Mouse (Mus musculus) brain, embryonic 18.5 days (tissue): ENCODE results near the gene Adtrp.

ENCODE experiments used
- DNase-seq: peaks from one replicate; pipeline ENCODE4 v3.0.0-alpha.2; 2012; ENCODE audit warnings: low read depth, low spot score

Adtrp gene

GRCm38 (mm10) chr13:41847516-41848126 lies at the start of gene Adtrp:
Gene Adtrp (minus strand): TSS chr13:41847684.
- no peak for DNase-seq

GRCm38 (mm10) chr13:41892016-41892415 lies 44.5 kb upstream of the Adtrp start:
- no peak for DNase-seq

GRCm38 (mm10) chr13:41890618-41891017 lies 43.1 kb upstream of the Adtrp start:
- no peak for DNase-seq

DNA sequence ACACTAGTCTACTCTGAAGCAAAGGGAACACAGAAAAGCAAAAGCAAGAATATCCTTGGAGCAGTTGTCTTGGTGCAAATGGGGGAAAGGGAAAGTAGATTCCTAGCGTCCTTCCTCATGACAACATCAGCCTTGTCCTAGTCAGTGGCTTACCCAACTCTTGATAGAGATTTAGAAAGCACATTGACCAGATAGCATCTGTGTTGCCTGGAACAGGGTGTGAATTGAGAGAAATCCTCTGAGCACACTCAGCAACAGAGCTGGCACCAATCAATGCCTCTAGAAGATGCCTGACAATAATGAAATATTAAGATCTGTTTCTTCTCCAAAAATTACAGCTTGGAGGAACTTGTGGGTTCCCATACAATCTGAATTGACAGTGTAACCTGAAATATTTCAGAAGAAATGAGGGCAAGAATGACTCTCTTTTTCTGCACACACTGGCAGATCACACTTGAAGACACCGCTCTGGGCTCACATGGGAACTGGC lies 42.7 kb upstream of the Adtrp start:
- DNase-seq, result no peak

DNA sequence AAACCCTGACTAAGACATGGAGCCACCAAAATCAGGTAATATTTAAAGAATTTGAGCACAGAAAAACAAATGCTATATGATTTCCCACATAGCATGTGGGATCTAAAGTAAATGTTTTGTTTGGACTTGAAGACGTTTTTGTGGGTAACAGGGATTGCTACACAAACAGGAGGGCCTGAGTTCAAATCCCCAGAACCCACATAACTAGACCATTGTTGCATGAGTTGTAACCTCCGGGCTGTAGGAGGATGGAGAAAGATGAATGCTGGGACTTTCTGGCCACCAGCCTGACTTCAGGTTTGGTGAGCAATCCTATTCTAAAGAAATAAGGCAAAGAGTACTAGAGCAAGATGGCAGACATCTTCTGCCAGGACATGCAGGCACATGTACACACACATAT lies 41.2 kb upstream of the Adtrp start:
- no peak for DNase-seq

DNA sequence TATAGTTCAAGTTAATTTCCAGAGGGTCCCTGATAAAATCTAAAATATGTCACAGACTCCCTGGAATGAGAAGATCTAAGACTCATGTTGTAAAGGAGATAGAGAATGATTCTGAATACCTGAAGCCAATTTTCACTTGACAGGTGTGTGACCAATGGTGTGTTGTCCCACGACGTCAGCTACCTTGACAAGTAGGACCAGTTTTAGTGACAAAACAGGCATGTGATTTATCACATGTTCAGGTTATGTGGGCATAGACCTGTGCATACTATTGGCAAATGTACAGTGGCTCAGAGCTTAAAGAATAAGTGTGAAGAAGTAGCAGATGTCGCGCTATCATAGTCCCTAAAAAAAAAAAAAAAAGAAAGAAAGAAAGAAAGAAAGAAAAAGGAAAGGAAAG lies 38.6 kb upstream of the Adtrp start:
- no peak for DNase-seq

- no peak for DNase-seq
Observed at GRCm38 (mm10) chr13:41883665-41884291, 36.3 kb upstream of the Adtrp start.

DNA sequence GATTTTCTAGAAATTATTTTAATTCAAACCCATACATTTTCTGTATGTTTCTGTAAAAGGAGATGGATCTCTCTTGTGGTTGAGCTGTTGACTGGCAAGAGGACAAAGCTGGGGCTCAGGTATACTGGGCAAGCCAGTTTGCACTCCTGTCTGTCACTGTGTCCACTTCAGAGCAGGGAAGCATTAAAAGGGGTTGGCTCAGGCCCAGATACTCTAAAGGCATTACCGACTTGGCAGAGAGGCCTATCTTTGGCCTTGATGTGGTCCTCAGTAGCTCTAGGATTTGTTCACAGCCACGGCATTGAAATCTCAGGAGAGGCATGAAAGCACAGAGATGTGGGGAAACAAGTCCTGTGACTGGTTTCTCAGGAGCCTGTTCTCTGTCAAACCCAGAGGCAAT lies 33.7 kb upstream of the Adtrp start:
- no peak for DNase-seq

DNA sequence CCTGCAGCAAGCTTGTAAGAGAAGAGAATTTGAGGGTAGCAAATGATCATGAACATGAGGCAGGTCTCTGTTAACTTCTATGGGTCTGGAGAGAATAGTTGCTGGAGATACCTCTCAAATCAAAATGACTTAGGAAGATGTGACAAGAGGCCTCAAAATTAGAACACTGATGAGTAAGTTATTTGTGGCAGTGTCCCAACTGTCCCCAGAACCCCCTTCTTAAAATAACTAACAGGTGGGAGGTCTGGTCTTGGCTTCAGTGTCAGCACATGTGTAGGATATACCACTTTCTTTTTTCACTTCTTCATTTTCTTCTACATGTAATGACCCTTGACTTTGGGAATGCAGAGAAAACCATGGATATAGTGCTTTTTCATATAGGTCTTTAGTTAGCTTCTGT lies 33.0 kb upstream of the Adtrp start:
- no peak for DNase-seq

- DNase-seq, result no peak
Observed at GRCm38 (mm10) chr13:41872686-41873085, 25.2 kb upstream of the Adtrp start.

GRCm38 (mm10) chr13:41872161-41872562 lies 24.7 kb upstream of the Adtrp start:
- DNase-seq, result no peak

DNA sequence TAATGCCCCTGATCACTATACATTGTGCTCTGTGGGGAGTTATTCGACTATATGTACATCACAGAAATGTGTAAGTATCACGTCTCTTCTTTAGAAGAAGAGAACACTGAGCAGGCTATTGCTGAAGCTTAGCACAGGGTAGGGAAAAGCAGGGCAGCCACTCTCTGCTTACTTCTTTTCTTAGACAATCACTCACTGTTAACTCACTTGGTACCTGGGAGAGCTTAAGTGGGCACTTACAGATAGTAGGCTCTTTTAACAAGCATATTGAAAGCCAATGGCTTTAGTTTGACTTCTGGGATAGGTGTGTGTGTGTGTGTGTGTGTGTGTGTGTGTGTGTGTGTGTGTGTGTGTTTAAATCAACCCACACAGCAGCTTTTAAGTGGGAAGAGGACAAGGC lies 20.0 kb upstream of the Adtrp start:
- DNase-seq, result no peak

- no peak for DNase-seq
Observed at GRCm38 (mm10) chr13:41865575-41865974, 18.1 kb upstream of the Adtrp start.

DNA sequence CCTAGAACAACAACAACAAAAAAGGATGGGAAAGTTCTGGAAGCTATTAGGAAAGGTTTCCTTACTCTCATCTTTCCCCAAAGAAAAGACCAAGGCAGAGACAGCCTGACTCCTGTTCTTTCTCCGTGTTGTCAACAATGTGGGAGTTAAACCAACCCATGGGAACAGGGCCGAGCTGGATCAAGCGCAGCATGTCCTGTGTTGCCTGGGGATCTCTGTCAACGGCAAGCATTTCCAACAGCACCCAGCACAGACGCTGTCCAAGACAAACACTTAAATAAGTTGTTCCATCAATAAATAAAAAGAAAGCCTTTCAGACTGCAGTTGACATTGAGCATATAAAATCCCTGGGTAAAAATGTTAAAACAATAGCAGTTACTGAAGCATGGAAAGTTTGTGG lies 17.6 kb upstream of the Adtrp start:
- no peak for DNase-seq

DNA sequence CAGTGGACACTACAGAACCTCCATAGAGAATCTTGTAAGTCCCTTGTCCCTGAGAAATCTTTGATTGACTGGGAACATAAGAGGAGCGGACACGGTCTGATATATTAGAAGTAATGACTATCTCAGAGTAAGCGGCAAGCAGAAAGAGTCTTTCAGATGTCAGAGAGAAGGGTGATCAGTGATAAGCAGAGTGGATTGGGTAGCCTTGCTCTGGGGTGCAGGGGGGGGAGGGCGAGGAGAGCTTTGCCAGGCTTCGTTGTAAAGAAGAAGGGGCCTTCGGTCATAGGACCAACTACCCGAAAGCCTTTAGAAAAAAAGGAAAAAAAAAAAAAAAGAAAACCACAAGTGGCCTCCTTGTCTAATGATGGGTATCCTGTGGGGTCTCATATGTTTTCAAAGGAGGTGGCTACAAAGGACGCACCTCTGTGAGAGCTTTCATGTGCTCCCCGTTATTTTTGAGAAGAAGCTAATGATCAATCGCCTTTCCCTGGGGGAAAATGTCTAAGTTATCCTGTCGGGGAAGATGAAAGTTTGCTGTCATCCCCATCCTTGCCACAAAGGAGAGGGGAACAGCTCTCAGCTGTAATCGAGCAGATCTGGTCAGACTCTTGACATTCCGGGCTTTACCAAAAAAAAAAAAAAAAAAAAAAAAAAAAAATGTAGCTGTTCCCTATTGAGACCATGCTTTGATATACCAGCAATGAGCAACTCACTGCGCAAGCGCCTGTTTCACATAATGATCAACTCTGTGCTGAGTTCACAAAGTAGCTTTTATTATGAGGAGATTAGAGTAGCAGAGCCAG lies 13.3 kb upstream of the Adtrp start:
- no peak for DNase-seq

GRCm38 (mm10) chr13:41855206-41856185 lies 8.0 kb upstream of the Adtrp start:
- DNase-seq, result no peak

- no peak for DNase-seq
Observed at GRCm38 (mm10) chr13:41850727-41851378, 3.4 kb upstream of the Adtrp start.

DNA sequence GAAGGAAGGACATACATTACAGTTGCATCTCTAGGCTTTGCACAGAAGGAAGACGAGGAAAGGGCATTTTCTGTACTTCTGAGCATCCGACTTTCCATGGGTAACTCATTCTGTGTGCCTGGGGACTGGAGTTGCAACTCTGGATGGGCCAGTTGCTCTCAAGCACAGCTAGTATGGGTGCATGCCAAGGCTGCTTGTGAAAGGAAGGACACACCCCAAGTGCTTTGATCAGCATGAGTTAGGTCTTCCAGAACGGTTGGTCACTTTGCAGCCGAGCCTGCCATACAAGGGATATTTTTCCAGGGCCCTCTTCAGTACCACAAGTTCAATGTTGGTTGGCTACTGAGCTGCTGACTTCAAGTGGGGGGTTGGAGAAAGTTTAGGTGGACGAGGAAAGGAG lies 968 bp downstream of the Adtrp start:
- DNase-seq, result no peak

DNA sequence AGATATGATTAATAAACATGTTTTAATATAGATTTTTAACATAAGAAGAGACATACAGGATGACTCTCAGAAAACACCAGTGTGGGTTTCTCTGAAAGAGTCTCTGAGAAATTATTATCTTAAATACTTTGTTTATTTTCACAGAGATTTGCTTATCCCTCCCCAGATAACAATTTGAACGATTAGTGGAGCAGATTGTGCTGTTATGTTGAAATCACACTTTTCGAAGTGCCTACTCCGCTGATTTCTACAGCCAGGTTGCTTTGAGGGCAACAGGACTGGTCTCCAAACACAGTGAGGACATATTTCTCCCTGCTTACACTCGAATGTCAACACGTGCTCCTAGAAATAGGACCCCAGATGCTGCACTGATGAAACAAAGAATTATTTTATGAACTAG lies 2.5 kb downstream of the Adtrp start:
- no peak for DNase-seq

DNA sequence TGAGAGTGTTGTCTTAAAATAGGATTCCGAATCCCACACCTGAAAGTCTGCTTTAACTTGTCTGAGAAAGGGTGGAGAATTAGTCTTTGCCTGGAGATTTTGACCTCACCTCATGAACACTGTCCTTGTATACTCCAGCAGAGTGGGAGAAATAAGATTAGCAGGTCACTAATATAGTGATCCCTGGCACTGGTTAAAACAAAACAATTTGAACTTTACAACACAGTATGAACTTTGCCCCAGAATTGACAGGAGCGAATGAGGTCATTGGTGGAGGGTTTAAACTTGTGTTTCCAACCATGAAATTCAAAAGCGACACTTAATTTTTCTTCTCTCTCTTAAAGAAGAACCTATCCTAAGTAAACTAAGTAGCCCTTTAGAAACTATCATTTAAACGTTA lies 3.4 kb downstream of the Adtrp start:
- no peak for DNase-seq

DNA sequence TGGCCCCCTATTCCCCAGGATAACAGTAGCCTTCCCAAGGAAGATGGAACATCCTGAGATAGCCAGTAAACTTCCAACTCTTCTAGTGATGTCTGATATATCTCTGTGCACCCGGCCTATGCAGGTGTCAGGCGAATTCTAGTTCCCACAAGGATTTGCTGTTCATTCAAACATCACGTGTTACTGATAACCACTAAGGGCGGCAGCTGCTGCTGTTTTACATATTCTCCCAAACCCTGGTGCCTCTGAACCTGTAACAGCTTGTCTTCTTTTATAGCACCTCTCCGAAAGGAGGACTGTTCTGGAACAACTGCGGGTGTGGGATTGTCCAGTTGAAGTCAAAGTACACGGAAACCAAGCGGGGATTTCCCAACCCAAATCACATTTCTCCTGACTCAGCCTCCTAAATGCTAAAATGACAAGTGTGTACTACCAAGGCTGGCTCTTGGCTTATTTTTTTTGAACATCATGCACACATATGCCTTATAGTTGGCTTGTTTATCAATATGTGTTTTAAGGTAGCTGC lies 13.8 kb downstream of the Adtrp start:
- DNase-seq, result no peak
